Mouse (Mus musculus) kidney, adult 2 months (tissue): ENCODE measurements around the gene Gpatch2.

ENCODE experiments used
- CTCF ChIP-seq: fragments of 200-500 bp; conservative IDR thresholded peaks from 2 replicates; pipeline ENCODE4 v1.5.1; 2011; ENCODE audit warnings: low read depth, mild to moderate bottlenecking, control low read depth, low read length, moderate library complexity, mixed read lengths; ENCODE audit not compliant: insufficient read depth, insufficient read length
- POLR2A ChIP-seq: fragments of 200-500 bp; IDR thresholded peaks from one replicate; pipeline ENCODE4 v1.6.1; 2011; ENCODE audit warnings: low read depth, low read length, control low read depth

- TF ChIP-seq POLR2A = no peak
- no peak for TF ChIP-seq CTCF
These were observed 185.5 kb downstream of the Gpatch2 start for GRCm38 (mm10) chr1:187400834-187401233.
